Mouse (Mus musculus): ENCODE measurements around the gene Slc12a9. TPM values are rescaled to one million over a fixed set of nuclear protein-coding genes. Genes with fewer than 3 reads are reported as not detected.

Slc12a9 gene
- polyA plus RNA-seq, 1 experiment from 2014 or later = 11.6 TPM

- ATAC-seq (ENCODE audit: low read depth) = peak; percentile 57
- Histone ChIP-seq H3K4me3 (ENCODE audit: low read length) (peak overlapping the region; percentile 45), H3K36me3 (ENCODE audit: control insufficient read depth, insufficient read depth, low read length) (no peaks in the 10 kb centered on the region), H3K27ac (ENCODE audit: low read length) (peak overlapping the region; percentile 93), H3K9me3 (ENCODE audit: control insufficient read depth, low read length) (no peaks in the 10 kb centered on the region), H3K9ac (ENCODE audit: low read length) (peak overlapping the region; percentile 66), H3K4me2 (ENCODE audit: low read depth, low read length) (peak overlapping the region; percentile 63), H3K4me1 (replicated peaks; ENCODE audit: control insufficient read depth, insufficient read depth, low read length) (peaks cover 21% of the 10 kb centered on the region), H3K27me3 (ENCODE audit: control insufficient read depth, insufficient read depth, low read depth, low read length) (no peaks in the 10 kb centered on the region)
- 14% methylated on average over 22 of the region's 22 CpGs for WGBS
Measured at GRCm38 (mm10) chr5:137339290-137339979, 6.0 kb upstream of the Slc12a9 start.

DNA sequence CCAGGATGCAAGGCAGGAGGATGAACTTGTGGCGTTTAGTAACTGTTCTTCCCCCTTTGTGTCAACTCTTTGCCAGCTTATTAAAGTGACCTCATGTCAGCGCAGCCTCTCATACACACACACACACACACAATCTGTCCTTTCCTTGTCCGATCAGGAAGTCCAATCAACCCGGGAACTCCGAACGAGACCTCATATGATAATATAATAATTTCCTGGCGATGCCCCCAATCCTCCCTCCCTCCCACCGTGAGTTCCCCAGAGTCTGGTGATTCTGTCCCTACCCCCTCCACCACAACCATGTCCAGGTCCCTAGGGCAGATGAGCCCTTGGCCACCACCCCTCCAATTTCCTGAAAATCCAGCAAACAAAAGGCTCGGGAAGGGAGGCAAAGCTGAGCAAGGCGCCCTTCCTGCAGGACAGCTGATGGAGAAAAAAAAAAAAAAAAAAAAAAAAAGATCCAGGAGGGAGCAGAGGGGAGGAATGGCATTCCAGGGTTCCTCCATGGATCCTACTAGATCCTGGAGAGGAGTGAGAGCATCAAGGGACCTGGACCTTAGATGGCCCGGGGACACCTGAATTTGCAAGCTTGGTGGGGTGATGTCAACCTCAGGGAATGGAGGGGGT is 5.4 kb upstream of the Slc12a9 start:
- WGBS = 1% methylated on average over 11 of the region's 11 CpGs
- ATAC-seq (ENCODE audit: low read depth) = peak; percentile 54
- no peaks in the 10 kb centered on the region for H3K27me3 ChIP-seq (ENCODE audit: control insufficient read depth, insufficient read depth, low read depth, low read length)

DNA sequence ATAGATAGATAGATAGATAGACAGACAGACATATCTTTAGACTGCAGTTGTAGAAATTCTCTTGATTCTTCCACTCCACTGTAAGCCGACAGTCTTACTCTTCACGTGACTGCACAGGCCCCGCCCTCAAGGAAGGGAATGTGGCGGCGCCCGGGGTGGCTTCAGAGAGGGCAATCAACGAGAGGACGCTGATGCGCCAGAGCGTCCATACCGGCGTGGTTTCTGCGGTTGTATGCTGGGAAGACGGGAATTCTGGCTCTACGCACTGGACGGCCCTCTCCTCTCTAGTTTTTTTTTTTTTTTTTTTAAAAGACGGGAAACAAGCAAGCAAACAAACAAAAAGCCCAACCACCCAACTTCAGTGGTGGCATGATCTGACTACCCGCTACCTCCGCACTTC is 4.9 kb upstream of the Slc12a9 start:
- Histone ChIP-seq H3K27me3 (ENCODE audit: control insufficient read depth, insufficient read depth, low read depth, low read length) (no peaks in the 10 kb centered on the region), H3K36me3 (ENCODE audit: control insufficient read depth, insufficient read depth, low read length) (no peaks in the 10 kb centered on the region), H3K4me2 (ENCODE audit: low read depth, low read length) (peak overlapping the region; percentile 63), H3K27ac (ENCODE audit: low read length) (peak overlapping the region; percentile 93), H3K4me1 (replicated peaks; ENCODE audit: control insufficient read depth, insufficient read depth, low read length) (peaks cover 25% of the 10 kb centered on the region), H3K4me3 (ENCODE audit: low read length) (peak overlapping the region; percentile 45), H3K9ac (ENCODE audit: low read length) (peak overlapping the region; percentile 66), H3K9me3 (ENCODE audit: control insufficient read depth, low read length) (no peaks in the 10 kb centered on the region)
- WGBS = under 1% methylated on average over 19 of the region's 19 CpGs
- ATAC-seq (ENCODE audit: low read depth) = peak; percentile 86

More for the DNA sequence above, 5.4 kb upstream of the Slc12a9 start:
- Histone ChIP-seq H3K9me3 (ENCODE audit: control insufficient read depth, low read length) (no peaks in the 10 kb centered on the region), H3K9ac (ENCODE audit: low read length) (peak overlapping the region; percentile 66), H3K27ac (ENCODE audit: low read length) (peak overlapping the region; percentile 93), H3K36me3 (ENCODE audit: control insufficient read depth, insufficient read depth, low read length) (no peaks in the 10 kb centered on the region), H3K4me2 (ENCODE audit: low read depth, low read length) (peak overlapping the region; percentile 63), H3K4me3 (ENCODE audit: low read length) (peak overlapping the region; percentile 45), H3K4me1 (replicated peaks; ENCODE audit: control insufficient read depth, insufficient read depth, low read length) (peaks cover 25% of the 10 kb centered on the region)

- H3K36me3 ChIP-seq (ENCODE audit: control insufficient read depth, insufficient read depth, low read length) = no peaks in the 10 kb centered on the region
Measured at GRCm38 (mm10) chr5:137337190-137337589, 3.8 kb upstream of the Slc12a9 start.

DNA sequence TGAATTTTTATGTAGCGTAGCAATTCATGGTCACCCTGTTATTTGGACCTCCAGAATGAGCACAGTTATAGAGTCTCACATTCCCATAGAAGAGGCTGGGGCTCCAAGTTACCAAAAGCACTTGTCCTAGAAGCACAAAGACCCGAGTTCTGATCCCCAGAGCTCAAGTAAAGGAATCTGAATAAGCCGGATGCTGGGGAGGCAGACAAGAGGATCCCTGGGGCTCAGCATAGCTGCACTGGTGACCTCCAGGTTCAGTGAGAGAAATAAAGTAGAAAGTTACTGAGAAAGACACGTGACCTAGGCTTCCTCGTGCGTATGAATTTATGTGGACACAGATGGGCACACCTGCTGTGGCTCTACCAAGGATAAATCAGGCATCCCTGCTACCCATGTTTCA is 1.7 kb upstream of the Slc12a9 start:
- Histone ChIP-seq H3K4me1 (replicated peaks; ENCODE audit: control insufficient read depth, insufficient read depth, low read length) (peaks cover 31% of the 10 kb centered on the region), H3K9ac (ENCODE audit: low read length) (no peak overlapping the region), H3K4me2 (ENCODE audit: low read depth, low read length) (no peak overlapping the region), H3K9me3 (ENCODE audit: control insufficient read depth, low read length) (no peaks in the 10 kb centered on the region), H3K36me3 (ENCODE audit: control insufficient read depth, insufficient read depth, low read length) (no peaks in the 10 kb centered on the region), H3K27me3 (ENCODE audit: control insufficient read depth, insufficient read depth, low read depth, low read length) (no peaks in the 10 kb centered on the region), H3K4me3 (ENCODE audit: low read length) (no peak overlapping the region), H3K27ac (ENCODE audit: low read length) (no peak overlapping the region)
- WGBS = 80% methylated on average over 6 of the region's 6 CpGs
- no peak for ATAC-seq (ENCODE audit: low read depth)

More at GRCm38 (mm10) chr5:137337190-137337589, 3.8 kb upstream of the Slc12a9 start:
- WGBS = 44% methylated on average over 8 of the region's 8 CpGs
- no peak for ATAC-seq (ENCODE audit: low read depth)
- Histone ChIP-seq H3K4me2 (ENCODE audit: low read depth, low read length) (no peak overlapping the region), H3K4me1 (replicated peaks; ENCODE audit: control insufficient read depth, insufficient read depth, low read length) (peaks cover 31% of the 10 kb centered on the region), H3K27me3 (ENCODE audit: control insufficient read depth, insufficient read depth, low read depth, low read length) (no peaks in the 10 kb centered on the region), H3K9ac (ENCODE audit: low read length) (no peak overlapping the region), H3K4me3 (ENCODE audit: low read length) (no peak overlapping the region), H3K9me3 (ENCODE audit: control insufficient read depth, low read length) (no peaks in the 10 kb centered on the region), H3K27ac (ENCODE audit: low read length) (peak overlapping the region; percentile 14; the same call in 1 of the 2 replicates)

- WGBS = 39% methylated on average over 10 of the region's 10 CpGs
- Histone ChIP-seq H3K27ac (ENCODE audit: low read length) (peak overlapping the region; percentile 14), H3K4me3 (ENCODE audit: low read length) (peak overlapping the region; percentile 64), H3K36me3 (ENCODE audit: control insufficient read depth, insufficient read depth, low read length) (no peaks in the 10 kb centered on the region), H3K9me3 (ENCODE audit: control insufficient read depth, low read length) (no peaks in the 10 kb centered on the region), H3K4me1 (replicated peaks; ENCODE audit: control insufficient read depth, insufficient read depth, low read length) (peaks cover 24% of the 10 kb centered on the region), H3K9ac (ENCODE audit: low read length) (peak overlapping the region; percentile 19; the same call in 1 of the 2 replicates), H3K27me3 (ENCODE audit: control insufficient read depth, insufficient read depth, low read depth, low read length) (no peaks in the 10 kb centered on the region), H3K4me2 (ENCODE audit: low read depth, low read length) (peak overlapping the region; percentile 82)
- no peak for ATAC-seq (ENCODE audit: low read depth)
Measured at GRCm38 (mm10) chr5:137334317-137334716, 920 bp upstream of the Slc12a9 start.

DNA sequence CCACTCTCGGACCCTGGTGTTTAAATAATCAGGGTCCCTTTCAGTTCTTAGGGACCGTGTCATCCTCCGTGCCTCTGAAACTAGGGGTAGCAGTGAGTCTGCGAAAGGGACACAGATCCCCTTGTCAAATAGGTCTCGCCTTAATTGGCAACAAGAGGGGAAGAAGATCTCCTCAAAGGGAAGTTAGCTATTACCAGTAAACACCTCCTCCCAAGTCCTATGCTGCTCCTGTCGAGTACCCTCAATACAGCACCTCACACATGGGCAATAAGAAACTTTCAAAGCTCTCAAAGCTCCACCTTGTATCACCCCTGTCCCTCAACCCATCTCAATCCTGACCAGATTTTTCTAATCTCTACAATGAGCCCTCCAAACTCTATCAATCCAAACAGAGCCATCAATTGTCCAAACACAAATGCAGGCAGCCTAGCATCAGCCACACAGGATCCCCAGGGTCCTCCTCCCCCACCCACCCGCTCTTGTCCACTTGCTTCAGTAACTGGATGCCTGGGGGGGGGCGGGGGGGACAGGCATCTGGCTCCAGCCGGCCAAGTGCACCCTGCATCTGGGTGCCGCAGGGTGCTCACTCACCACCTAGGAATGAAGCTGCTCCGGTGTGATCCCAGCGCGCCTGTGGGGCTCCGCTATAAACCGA is 413 bp downstream of the Slc12a9 start:
- peak; percentile 2; the same call in 1 of the 2 replicates for ATAC-seq (ENCODE audit: low read depth)
- Histone ChIP-seq H3K4me1 (replicated peaks; ENCODE audit: control insufficient read depth, insufficient read depth, low read length) (peaks cover 19% of the 10 kb centered on the region), H3K4me3 (ENCODE audit: low read length) (peak overlapping the region; percentile 64), H3K4me2 (ENCODE audit: low read depth, low read length) (peak overlapping the region; percentile 82), H3K27ac (ENCODE audit: low read length) (peak overlapping the region; percentile 30), H3K9me3 (ENCODE audit: control insufficient read depth, low read length) (no peaks in the 10 kb centered on the region), H3K27me3 (ENCODE audit: control insufficient read depth, insufficient read depth, low read depth, low read length) (no peaks in the 10 kb centered on the region), H3K9ac (ENCODE audit: low read length) (peak overlapping the region; percentile 80), H3K36me3 (ENCODE audit: control insufficient read depth, insufficient read depth, low read length) (peaks cover 3% of the 10 kb centered on the region; the same call in 1 of the 2 replicates)
- 16% methylated on average over 15 of the region's 15 CpGs for WGBS

DNA sequence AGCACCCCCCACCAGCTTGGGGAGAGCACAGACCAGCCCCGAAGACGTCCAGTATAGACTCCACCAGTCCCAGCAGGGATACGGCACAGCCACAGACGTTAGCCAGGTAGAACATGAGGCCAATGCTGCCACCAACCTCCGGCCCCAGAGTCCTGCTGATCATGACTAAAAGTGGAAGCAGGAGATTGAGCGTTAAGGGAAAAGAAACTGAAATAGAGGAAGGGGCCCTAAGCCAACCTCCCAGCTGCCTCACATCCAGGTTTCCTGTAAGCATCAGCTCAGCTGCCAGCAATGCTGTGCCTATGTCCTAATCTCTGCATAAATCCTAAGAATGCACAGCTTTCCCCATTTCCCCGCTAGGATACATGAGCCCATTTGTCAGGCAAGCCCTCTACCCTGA is 2.5 kb downstream of the Slc12a9 start:
- WGBS = 86% methylated on average over 7 of the region's 7 CpGs
- Histone ChIP-seq H3K9ac (ENCODE audit: low read length) (no peak overlapping the region), H3K4me3 (ENCODE audit: low read length) (no peak overlapping the region), H3K27ac (ENCODE audit: low read length) (no peak overlapping the region), H3K9me3 (ENCODE audit: control insufficient read depth, low read length) (no peaks in the 10 kb centered on the region), H3K27me3 (ENCODE audit: control insufficient read depth, insufficient read depth, low read depth, low read length) (no peaks in the 10 kb centered on the region), H3K4me2 (ENCODE audit: low read depth, low read length) (no peak overlapping the region), H3K4me1 (replicated peaks; ENCODE audit: control insufficient read depth, insufficient read depth, low read length) (peaks cover 13% of the 10 kb centered on the region), H3K36me3 (ENCODE audit: control insufficient read depth, insufficient read depth, low read length) (peaks cover 3% of the 10 kb centered on the region; the same call in 1 of the 2 replicates)
- no peak for ATAC-seq (ENCODE audit: low read depth)

GRCm38 (mm10) chr5:137320996-137321395 is 12.4 kb downstream of the Slc12a9 start:
- Histone ChIP-seq H3K27me3 (ENCODE audit: control insufficient read depth, insufficient read depth, low read depth, low read length) (no peaks in the 10 kb centered on the region), H3K9me3 (ENCODE audit: control insufficient read depth, low read length) (no peaks in the 10 kb centered on the region), H3K4me1 (replicated peaks; ENCODE audit: control insufficient read depth, insufficient read depth, low read length) (no peaks in the 10 kb centered on the region), H3K27ac (ENCODE audit: low read length) (no peak overlapping the region), H3K4me2 (ENCODE audit: low read depth, low read length) (no peak overlapping the region), H3K9ac (ENCODE audit: low read length) (no peak overlapping the region), H3K4me3 (ENCODE audit: low read length) (no peak overlapping the region), H3K36me3 (ENCODE audit: control insufficient read depth, insufficient read depth, low read length) (peaks cover 7% of the 10 kb centered on the region; the same call in 1 of the 2 replicates)
- WGBS = 95% methylated on average over 3 of the region's 3 CpGs
- ATAC-seq (ENCODE audit: low read depth) = no peak

Measured in lung, embryonic 16.5 days (tissue).